Comparison of ENCODE assay signal across 28 mouse cellular contexts in the genomic region with DNA sequence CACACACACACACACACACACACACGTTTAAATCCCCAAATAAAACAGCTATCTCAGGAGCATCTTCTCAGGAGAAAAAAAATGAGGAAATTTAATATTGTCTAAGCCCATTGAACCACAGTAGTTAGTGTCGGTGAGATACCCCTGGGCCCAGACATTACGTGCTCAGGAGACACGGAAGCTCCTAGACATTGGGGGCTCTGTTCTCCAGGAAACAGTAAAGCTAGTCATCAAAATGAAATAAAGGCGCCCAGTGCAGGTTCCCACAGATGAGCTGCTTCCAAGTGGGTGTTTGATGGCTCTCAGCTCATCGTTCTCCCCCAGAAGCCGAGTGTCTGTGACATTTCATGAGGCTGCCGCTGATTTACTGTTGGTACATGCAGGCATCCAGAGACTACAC.
A peak's percentile ranks its signal among the peaks of the same experiment; 100 is the strongest.
DNase-seq lines count a peak whose midpoint lies in the region; ATAC-seq and TF ChIP-seq lines count a peak whose summit lies in the region.
"Had no signal": no experiment of that assay in that cellular context is flagged by ENCODE, and none has a peak within 500 bp of the region (broad histone marks: within the 10 kb centered on the region; RNA-seq: fewer than 3 reads in every experiment).

No protein-coding gene starts in this region.

- no peaks in the 10 kb centered on the region for H3K4me1 ChIP-seq in hindbrain, embryonic 16.5 days (ENCODE audit: control insufficient read depth, insufficient read depth, low read depth, low read length)
- H3K4me1 ChIP-seq in hindbrain, embryonic 11.5 days (replicated peaks; ENCODE audit: control insufficient read depth, insufficient read depth, low read length): no peaks in the 10 kb centered on the region
- H3K4me1 ChIP-seq in midbrain, embryonic 11.5 days (ENCODE audit: control insufficient read depth, insufficient read depth, low read length): no peaks in the 10 kb centered on the region
- no peaks in the 10 kb centered on the region for H3K4me1 ChIP-seq in midbrain, postnatal 0 days (ENCODE audit: insufficient read depth, low read length)
- H3K4me1 ChIP-seq: embryonic facial prominence, embryonic 13.5 days; forebrain, embryonic 10.5 days; forebrain, embryonic 15.5 days; hindbrain, embryonic 15.5 days; intestine, embryonic 15.5 days; limb, embryonic 13.5 days; lung, embryonic 15.5 days; stomach, embryonic 15.5 days had no signal

- H3K9me3 ChIP-seq in hindbrain, embryonic 16.5 days (ENCODE audit: control insufficient read depth, low read length): no peaks in the 10 kb centered on the region
- H3K9me3 ChIP-seq in hindbrain, embryonic 11.5 days (ENCODE audit: control insufficient read depth, low read length): no peaks in the 10 kb centered on the region
- H3K9me3 ChIP-seq in midbrain, embryonic 11.5 days (ENCODE audit: control insufficient read depth, low read length): no peaks in the 10 kb centered on the region
- no peaks in the 10 kb centered on the region for H3K9me3 ChIP-seq in midbrain, postnatal 0 days (ENCODE audit: low read length)
- H3K9me3 ChIP-seq: embryonic facial prominence, embryonic 13.5 days; forebrain, embryonic 10.5 days; forebrain, embryonic 15.5 days; heart, embryonic 15.5 days; hindbrain, embryonic 15.5 days; intestine, embryonic 15.5 days; limb, embryonic 13.5 days; lung, embryonic 15.5 days; stomach, embryonic 15.5 days had no signal

- ATAC-seq in hindbrain, embryonic 16.5 days: peak; percentile 50
- no peak for ATAC-seq in hindbrain, embryonic 11.5 days (ENCODE audit: low FRiP score)
- peak; percentile 57 for ATAC-seq in midbrain, embryonic 11.5 days (ENCODE audit: low FRiP score)
- ATAC-seq in midbrain, postnatal 0 days (ENCODE audit: low FRiP score): no peak
- ATAC-seq: CD4-positive, CD25-positive, alpha-beta regulatory T cell, adult 4 months; forebrain, embryonic 15.5 days; intestine, embryonic 15.5 days had no signal

- no peaks in the 10 kb centered on the region for H3K36me3 ChIP-seq in hindbrain, embryonic 16.5 days (ENCODE audit: control insufficient read depth, insufficient read depth, low read length)
- no peaks in the 10 kb centered on the region for H3K36me3 ChIP-seq in hindbrain, embryonic 11.5 days (ENCODE audit: control insufficient read depth, insufficient read depth, low read length)
- no peaks in the 10 kb centered on the region for H3K36me3 ChIP-seq in midbrain, embryonic 11.5 days (ENCODE audit: control insufficient read depth, insufficient read depth, low read length)
- no peaks in the 10 kb centered on the region for H3K36me3 ChIP-seq in midbrain, postnatal 0 days (ENCODE audit: insufficient read depth, low read length)
- H3K36me3 ChIP-seq: embryonic facial prominence, embryonic 13.5 days; forebrain, embryonic 10.5 days; forebrain, embryonic 15.5 days; heart, embryonic 15.5 days; hindbrain, embryonic 15.5 days; intestine, embryonic 15.5 days; limb, embryonic 13.5 days; lung, embryonic 15.5 days; stomach, embryonic 15.5 days had no signal

- DNase-seq in hindbrain, embryonic 11.5 days (ENCODE audit: low spot score): no peak
- DNase-seq in midbrain, embryonic 11.5 days (ENCODE audit: low spot score, missing footprints): no peak
- no peak for DNase-seq in midbrain, postnatal 0 days (ENCODE audit: low spot score)
- peak; percentile 21 to 30 for DNase-seq in right cerebral cortex, postnatal 10 days (ENCODE audit: low spot score in 2 of 2)
- no peak for DNase-seq in right cerebral cortex, postnatal 36 days (ENCODE audit: low spot score in 2 of 2)
- DNase-seq in cerebellum, adult 8-10 months: no peak
- DNase-seq: adrenal gland, postnatal 14 days; cerebellum, adult 11-12 months; cerebellum, postnatal 10 days; gastrocnemius, postnatal 14 days; kidney, adult 2 months; kidney, postnatal 36 days; midbrain, embryonic 14.5 days; retina, postnatal 1 day; thymus, postnatal 14 days had no signal

- TF ChIP-seq CTCF in midbrain, postnatal 0 days (IDR thresholded peaks at IDR 0.05): no peak

- no peak overlapping the region for H3K4me3 ChIP-seq in hindbrain, embryonic 16.5 days (ENCODE audit: low read length)
- H3K4me3 ChIP-seq in hindbrain, embryonic 11.5 days (ENCODE audit: low read depth, low read length): no peak overlapping the region
- H3K4me3 ChIP-seq in midbrain, embryonic 11.5 days (ENCODE audit: low read depth, low read length): no peak overlapping the region
- H3K4me3 ChIP-seq in midbrain, postnatal 0 days (ENCODE audit: low read depth, low read length): no peak overlapping the region
- H3K4me3 ChIP-seq: embryonic facial prominence, embryonic 13.5 days; forebrain, embryonic 10.5 days; forebrain, embryonic 15.5 days; heart, embryonic 15.5 days; hindbrain, embryonic 15.5 days; intestine, embryonic 15.5 days; layer of hippocampus, adult 2 months; limb, embryonic 13.5 days; lung, embryonic 15.5 days; stomach, embryonic 15.5 days had no signal

- H3K4me2 ChIP-seq in hindbrain, embryonic 16.5 days (ENCODE audit: low read length): no peak overlapping the region
- H3K4me2 ChIP-seq in hindbrain, embryonic 11.5 days (replicated peaks; ENCODE audit: low read depth, low read length): no peak overlapping the region
- no peak overlapping the region for H3K4me2 ChIP-seq in midbrain, embryonic 11.5 days
- H3K4me2 ChIP-seq in midbrain, postnatal 0 days (ENCODE audit: low read depth, low read length, poor library complexity, severe bottlenecking): no peak overlapping the region
- H3K4me2 ChIP-seq: embryonic facial prominence, embryonic 13.5 days; forebrain, embryonic 15.5 days; heart, embryonic 15.5 days; hindbrain, embryonic 15.5 days; intestine, embryonic 15.5 days; limb, embryonic 13.5 days; liver, embryonic 11.5 days; lung, embryonic 15.5 days; stomach, embryonic 15.5 days had no signal

- no peak overlapping the region for H3K27ac ChIP-seq in hindbrain, embryonic 16.5 days (ENCODE audit: low read depth, low read length)
- H3K27ac ChIP-seq in hindbrain, embryonic 11.5 days (ENCODE audit: low read depth, low read length): no peak overlapping the region
- no peak overlapping the region for H3K27ac ChIP-seq in midbrain, embryonic 11.5 days (ENCODE audit: low read depth, low read length)
- H3K27ac ChIP-seq in midbrain, postnatal 0 days (ENCODE audit: low read depth, low read length): no peak overlapping the region
- H3K27ac ChIP-seq: embryonic facial prominence, embryonic 13.5 days; forebrain, embryonic 10.5 days; forebrain, embryonic 15.5 days; heart, embryonic 15.5 days; hindbrain, embryonic 15.5 days; intestine, embryonic 15.5 days; layer of hippocampus, adult 2 months; limb, embryonic 13.5 days; lung, embryonic 15.5 days; stomach, embryonic 15.5 days had no signal

- H3K9ac ChIP-seq in hindbrain, embryonic 16.5 days (ENCODE audit: low read depth, low read length): no peak overlapping the region
- H3K9ac ChIP-seq in hindbrain, embryonic 11.5 days (ENCODE audit: low read depth, low read length): no peak overlapping the region
- no peak overlapping the region for H3K9ac ChIP-seq in midbrain, embryonic 11.5 days (ENCODE audit: low read length)
- H3K9ac ChIP-seq in midbrain, postnatal 0 days (replicated peaks; ENCODE audit: low read length, poor library complexity, severe bottlenecking): no peak overlapping the region
- H3K9ac ChIP-seq: embryonic facial prominence, embryonic 13.5 days; forebrain, embryonic 15.5 days; heart, embryonic 15.5 days; hindbrain, embryonic 15.5 days; intestine, embryonic 15.5 days; limb, embryonic 13.5 days; lung, embryonic 15.5 days; stomach, embryonic 15.5 days had no signal

- no peaks in the 10 kb centered on the region for H3K27me3 ChIP-seq in hindbrain, embryonic 16.5 days (replicated peaks; ENCODE audit: control insufficient read depth, insufficient read depth, low read length)
- H3K27me3 ChIP-seq in hindbrain, embryonic 11.5 days (ENCODE audit: control insufficient read depth, insufficient read depth, low read length): no peaks in the 10 kb centered on the region
- no peaks in the 10 kb centered on the region for H3K27me3 ChIP-seq in midbrain, embryonic 11.5 days (ENCODE audit: control insufficient read depth, insufficient read depth, low read length)
- no peaks in the 10 kb centered on the region for H3K27me3 ChIP-seq in midbrain, postnatal 0 days (ENCODE audit: insufficient read depth, low read length)
- H3K27me3 ChIP-seq: embryonic facial prominence, embryonic 13.5 days; forebrain, embryonic 15.5 days; heart, embryonic 15.5 days; hindbrain, embryonic 15.5 days; intestine, embryonic 15.5 days; limb, embryonic 13.5 days; lung, embryonic 15.5 days; stomach, embryonic 15.5 days had no signal

- WGBS in hindbrain, embryonic 16.5 days: 73% methylated on average over 8 of the region's 8 CpGs
- 84% methylated on average over 8 of the region's 8 CpGs for WGBS in hindbrain, embryonic 11.5 days
- 84% methylated on average over 8 of the region's 8 CpGs for WGBS in midbrain, embryonic 11.5 days
- WGBS in midbrain, postnatal 0 days: 71% methylated on average over 8 of the region's 8 CpGs

Comparison
In these comparisons a context has a peak if more than half of its experiments do, and no peak if none do; other contexts are left out.
1. ATAC-seq: peak in hindbrain, embryonic 16.5 days (single experiment) and midbrain, embryonic 11.5 days (single experiment); none in hindbrain, embryonic 11.5 days (single experiment) and midbrain, postnatal 0 days (single experiment).
2. DNase-seq: peak in right cerebral cortex, postnatal 10 days (2 of 2); none in hindbrain, embryonic 11.5 days (single experiment), midbrain, embryonic 11.5 days (single experiment), midbrain, postnatal 0 days (single experiment), right cerebral cortex, postnatal 36 days (0 of 2) and cerebellum, adult 8-10 months (single experiment).